Mouse (Mus musculus) liver, adult 2 months (tissue): ENCODE results near the gene Eda.

Source experiments
- CTCF ChIP-seq: fragments of 200-500 bp; IDR thresholded peaks from 2 replicates; pipeline ENCODE4 v1.5.1; 2011; ENCODE audit warnings: low read depth, low read length, control low read depth
- POLR2A ChIP-seq: fragments of 200-500 bp; IDR thresholded peaks from 2 replicates; pipeline ENCODE4 v1.6.1; 2011; ENCODE audit warnings: low read length, control low read depth; ENCODE audit not compliant: insufficient read depth; ENCODE audit errors: extremely low read depth

DNA sequence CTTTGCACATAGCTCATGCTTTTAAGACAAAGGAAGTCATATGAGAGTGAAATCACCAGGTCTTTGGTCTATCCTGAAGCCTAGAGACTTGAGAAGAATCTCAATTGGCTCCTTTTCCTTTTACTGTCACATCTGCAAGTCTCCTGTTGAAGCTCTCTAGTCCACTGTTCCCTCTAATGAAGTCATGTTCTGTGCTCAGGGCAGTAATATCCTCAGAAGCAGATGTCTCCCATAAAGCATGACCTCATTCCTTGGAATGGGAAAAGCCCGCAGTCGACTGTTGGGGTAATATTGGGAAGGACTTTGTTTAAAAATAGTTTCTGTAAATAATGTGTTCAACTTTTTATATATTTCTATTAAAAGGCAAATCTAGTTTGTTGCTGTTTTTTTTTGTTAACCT, 381.6 kb downstream of the Eda start:
- TF ChIP-seq POLR2A = no peak
- TF ChIP-seq CTCF = no peak
